8 mouse cellular contexts compared by ENCODE assay signal in genomic region chr2:158215283-158216117, GRCm38 (mm10). TPM values are rescaled to one million over a fixed set of nuclear protein-coding genes. Genes with fewer than 3 reads are reported as not detected.
DNase-seq lines count a peak whose midpoint lies in the region; ATAC-seq lines count a peak whose summit lies in the region.

No protein-coding gene starts in this region.

- H3K4me3 ChIP-seq in hindbrain, embryonic 12.5 days, result no peak overlapping the region
- H3K4me3 ChIP-seq in hindbrain, embryonic 11.5 days (ENCODE audit: low read depth, low read length), result no peak overlapping the region
- H3K4me3 ChIP-seq in heart, embryonic 16.5 days (ENCODE audit: low read length), result no peak overlapping the region

- no peak for ATAC-seq in hindbrain, embryonic 12.5 days (ENCODE audit: low FRiP score)
- ATAC-seq in hindbrain, embryonic 11.5 days (ENCODE audit: low FRiP score), result no peak
- ATAC-seq in heart, embryonic 16.5 days (replicated peaks; ENCODE audit: extremely low read depth, insufficient read depth, low FRiP score), result 0 out of 2 replicates have a peak, but pooled peaks have one; percentile 28

- H3K27me3 ChIP-seq in hindbrain, embryonic 12.5 days, result no peaks in the 10 kb centered on the region
- H3K27me3 ChIP-seq in hindbrain, embryonic 11.5 days (ENCODE audit: control insufficient read depth, insufficient read depth, low read length), result no peaks in the 10 kb centered on the region
- no peaks in the 10 kb centered on the region for H3K27me3 ChIP-seq in heart, embryonic 16.5 days (ENCODE audit: control insufficient read depth, insufficient read depth, low read length)

- H3K9ac ChIP-seq in hindbrain, embryonic 12.5 days, result no peak overlapping the region
- H3K9ac ChIP-seq in hindbrain, embryonic 11.5 days (ENCODE audit: low read depth, low read length), result no peak overlapping the region
- H3K9ac ChIP-seq in heart, embryonic 16.5 days (ENCODE audit: low read length), result no peak overlapping the region

- no peaks in the 10 kb centered on the region for H3K36me3 ChIP-seq in hindbrain, embryonic 12.5 days
- H3K36me3 ChIP-seq in hindbrain, embryonic 11.5 days (ENCODE audit: control insufficient read depth, insufficient read depth, low read length), result no peaks in the 10 kb centered on the region
- H3K36me3 ChIP-seq in heart, embryonic 16.5 days (ENCODE audit: control insufficient read depth, insufficient read depth), result no peaks in the 10 kb centered on the region

- DNase-seq in hindbrain, embryonic 11.5 days (ENCODE audit: low spot score), result no peak
- DNase-seq in cerebellum, adult 18-20 months, result peak; percentile 88 to 96
- DNase-seq in kidney, postnatal 14 days, result peak; percentile 68
- no peak for DNase-seq in frontal cortex, postnatal 14 days (ENCODE audit: low spot score in 2 of 2)
- no peak for DNase-seq in layer of hippocampus, postnatal 10 days (ENCODE audit: low spot score in 2 of 2)
- no peak for DNase-seq in left cerebral cortex, postnatal 25 days (ENCODE audit: low spot score in 2 of 2)

- H3K27ac ChIP-seq in hindbrain, embryonic 12.5 days, result peak overlapping the region; percentile 8; the same call in 1 of the 2 replicates
- H3K27ac ChIP-seq in hindbrain, embryonic 11.5 days (ENCODE audit: low read depth, low read length), result no peak overlapping the region
- no peak overlapping the region for H3K27ac ChIP-seq in heart, embryonic 16.5 days (ENCODE audit: low read length)

- H3K9me3 ChIP-seq in hindbrain, embryonic 12.5 days (replicated peaks), result no peaks in the 10 kb centered on the region
- H3K9me3 ChIP-seq in hindbrain, embryonic 11.5 days (ENCODE audit: control insufficient read depth, low read length), result no peaks in the 10 kb centered on the region
- no peaks in the 10 kb centered on the region for H3K9me3 ChIP-seq in heart, embryonic 16.5 days (replicated peaks; ENCODE audit: control insufficient read depth, low read length)

- WGBS in hindbrain, embryonic 12.5 days, result 49% methylated on average over 9 of the region's 9 CpGs
- 58% methylated on average over 9 of the region's 9 CpGs for WGBS in hindbrain, embryonic 11.5 days
- WGBS in heart, embryonic 16.5 days, result 56% methylated on average over 9 of the region's 9 CpGs

- peaks cover 7% of the 10 kb centered on the region; the same call in 1 of the 2 replicates for H3K4me1 ChIP-seq in hindbrain, embryonic 12.5 days
- no peaks in the 10 kb centered on the region for H3K4me1 ChIP-seq in hindbrain, embryonic 11.5 days (replicated peaks; ENCODE audit: control insufficient read depth, insufficient read depth, low read length)
- H3K4me1 ChIP-seq in heart, embryonic 16.5 days (ENCODE audit: control insufficient read depth, insufficient read depth, low read length), result peaks cover 3% of the 10 kb centered on the region; the same call in 1 of the 2 replicates

- intact Hi-C loops in left cerebral cortex, postnatal 25 days (cut with DNase I), result no loop called here

- H3K4me2 ChIP-seq in hindbrain, embryonic 12.5 days (replicated peaks), result no peak overlapping the region
- H3K4me2 ChIP-seq in hindbrain, embryonic 11.5 days (replicated peaks; ENCODE audit: low read depth, low read length), result no peak overlapping the region
- H3K4me2 ChIP-seq in heart, embryonic 16.5 days (ENCODE audit: low read depth, low read length), result no peak overlapping the region

RNA-seq across cellular contexts. Expression of gene D630003M21Rik, which starts 13.5 kb away (rescaled TPM):
- polyA plus RNA-seq in hindbrain, embryonic 12.5 days (2016; fragmentation: Nextera tagmentation; extraction: Ambion mirVana), result 8.2 and 8.9 TPM in 2 replicates
- polyA plus RNA-seq in hindbrain, embryonic 11.5 days (2014; fragmentation: Nextera tagmentation; extraction: Ambion mirVana), result 1.9 and 2.3 TPM in 2 replicates
- 2.2 and 2.5 TPM in 2 replicates for polyA plus RNA-seq in heart, embryonic 16.5 days (2015; fragmentation: Nextera tagmentation; extraction: Ambion mirVana)
- total RNA-seq in layer of hippocampus, postnatal 10 days (2021), result 1 to 10 TPM; 4.3 to 4.4 TPM
- total RNA-seq in left cerebral cortex, postnatal 25 days (2021), result 1 to 10 TPM; 2.9 to 4.0 TPM

RNA-seq across cellular contexts. Expression of gene Bpi, which starts 42.4 kb away (rescaled TPM):
- polyA plus RNA-seq in hindbrain, embryonic 12.5 days (2016; fragmentation: Nextera tagmentation; extraction: Ambion mirVana), result not detected in 2 replicates
- polyA plus RNA-seq in hindbrain, embryonic 11.5 days (2014; fragmentation: Nextera tagmentation; extraction: Ambion mirVana), result not detected in 2 replicates
- polyA plus RNA-seq in heart, embryonic 16.5 days (2015; fragmentation: Nextera tagmentation; extraction: Ambion mirVana), result not detected in 2 replicates
- total RNA-seq in layer of hippocampus, postnatal 10 days (2021), result not detected
- not detected for total RNA-seq in left cerebral cortex, postnatal 25 days (2021)

Comparison
In these comparisons a context has a peak if more than half of its experiments do, and no peak if none do; other contexts are left out.
1. DNase-seq: peak in cerebellum, adult 18-20 months (2 of 2) and kidney, postnatal 14 days (single experiment); none in hindbrain, embryonic 11.5 days (single experiment), frontal cortex, postnatal 14 days (0 of 2), layer of hippocampus, postnatal 10 days (0 of 2) and left cerebral cortex, postnatal 25 days (0 of 2).